Mouse (Mus musculus): ENCODE data around the gene Hist1h4h.
"Not testable (repeated sequence)": the region's sequence is repeated elsewhere in the genome, so short reads cannot be mapped to it uniquely, and the experiment has no call there.

Gene Hist1h4h

DNA sequence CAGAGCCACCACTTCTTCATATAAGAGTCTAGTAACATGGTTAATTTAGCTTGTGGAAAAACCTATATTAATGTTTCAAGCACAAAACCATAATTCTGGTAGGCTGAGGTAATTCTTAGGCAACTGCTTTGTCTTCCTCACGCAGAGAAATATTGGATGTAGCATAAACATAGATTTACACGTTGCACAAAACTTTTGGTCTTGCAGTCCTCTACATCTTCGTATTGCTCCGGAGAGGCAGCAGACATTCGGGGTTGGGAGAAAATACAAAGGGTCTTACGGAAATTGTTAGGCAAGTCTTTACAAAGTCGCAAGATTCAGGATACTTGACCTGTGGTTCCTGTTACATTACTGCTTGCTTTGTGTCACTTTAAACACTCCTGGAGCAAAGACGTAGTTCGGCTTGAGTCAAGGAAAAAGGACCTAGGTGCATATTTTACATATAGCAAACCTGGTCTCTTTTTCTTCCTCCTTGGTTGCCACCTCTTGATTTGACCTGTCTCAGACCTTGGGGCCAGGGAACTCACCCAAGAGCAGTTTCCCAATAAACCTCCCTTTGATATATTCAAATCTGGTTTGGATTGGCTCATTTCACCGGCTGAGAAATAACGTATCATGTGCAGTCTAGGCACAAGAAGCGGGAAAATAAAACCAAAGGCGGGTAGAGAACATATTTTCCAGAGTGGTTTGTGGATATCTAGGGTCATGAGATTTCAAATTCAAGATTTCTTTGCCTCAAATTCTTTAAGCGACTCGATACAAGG is 3.7 kb downstream of the Hist1h4h start:
- no peak for DNase-seq (ENCODE audit: low read depth, low spot score)

GRCm38 (mm10) chr13:23535137-23536075 is 4.6 kb downstream of the Hist1h4h start, which contains the start of gene Hist1h3g:
Gene Hist1h3g, plus strand, starts transcription at chr13:23535422.
- peak; percentile 92 for DNase-seq (ENCODE audit: low read depth, low spot score)

GRCm38 (mm10) chr13:23536076-23536822 is 5.4 kb downstream of the Hist1h4h start:
- no peak for DNase-seq (ENCODE audit: low read depth, low spot score)

DNA sequence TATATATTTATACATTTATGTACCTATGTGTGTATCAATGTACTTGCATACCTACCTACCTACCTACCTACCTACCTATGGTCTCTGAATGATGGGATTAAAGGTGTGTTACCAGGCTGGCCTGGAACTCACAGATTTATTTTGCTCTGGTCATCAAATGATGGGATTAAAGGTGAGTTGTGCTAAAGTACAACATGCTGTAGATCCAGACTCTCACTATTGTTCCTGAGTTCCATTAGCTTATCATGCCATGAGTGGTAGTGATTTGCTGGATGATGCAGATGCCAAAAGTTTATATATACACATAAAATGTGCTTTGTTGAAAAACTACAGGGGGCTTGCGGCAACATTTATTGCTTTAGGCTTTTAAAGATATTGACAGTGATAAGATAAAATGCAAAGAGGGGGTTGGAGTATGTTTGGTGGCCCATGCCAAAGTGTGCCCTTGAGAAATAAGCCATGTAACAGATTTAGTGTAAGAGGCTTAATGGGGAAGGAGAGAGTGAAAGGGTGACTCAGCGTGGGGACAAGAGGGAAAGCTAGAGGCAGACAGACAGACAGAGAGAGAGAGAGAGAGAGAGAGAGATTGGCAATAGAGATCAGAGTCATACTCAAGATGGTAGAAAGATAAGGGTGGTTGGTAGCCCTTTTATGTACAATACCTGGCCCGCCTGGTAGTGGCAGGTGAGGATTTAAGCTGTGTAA is 6.3 kb downstream of the Hist1h4h start:
- DNase-seq (ENCODE audit: low read depth, low spot score), result no peak

GRCm38 (mm10) chr13:23538249-23538648 is 7.4 kb downstream of the Hist1h4h start:
- DNase-seq (ENCODE audit: low read depth, low spot score), result no peak

- DNase-seq (ENCODE audit: low read depth, low spot score), result not testable (repeated sequence)
Measured at GRCm38 (mm10) chr13:23539821-23540220, 9.0 kb downstream of the Hist1h4h start.

- no peak for DNase-seq (ENCODE audit: low read depth, low spot score)
Measured at GRCm38 (mm10) chr13:23541497-23541896, 10.6 kb downstream of the Hist1h4h start.

GRCm38 (mm10) chr13:23542225-23542980 is 11.6 kb downstream of the Hist1h4h start:
- not testable (repeated sequence) for DNase-seq (ENCODE audit: low read depth, low spot score)

GRCm38 (mm10) chr13:23542999-23543607 is 12.3 kb downstream of the Hist1h4h start, which contains the start of gene Hist1h2bh:
Gene Hist1h2bh, minus strand, starts transcription at chr13:23543392.
- peak; percentile 93 for DNase-seq (ENCODE audit: low read depth, low spot score)

DNA sequence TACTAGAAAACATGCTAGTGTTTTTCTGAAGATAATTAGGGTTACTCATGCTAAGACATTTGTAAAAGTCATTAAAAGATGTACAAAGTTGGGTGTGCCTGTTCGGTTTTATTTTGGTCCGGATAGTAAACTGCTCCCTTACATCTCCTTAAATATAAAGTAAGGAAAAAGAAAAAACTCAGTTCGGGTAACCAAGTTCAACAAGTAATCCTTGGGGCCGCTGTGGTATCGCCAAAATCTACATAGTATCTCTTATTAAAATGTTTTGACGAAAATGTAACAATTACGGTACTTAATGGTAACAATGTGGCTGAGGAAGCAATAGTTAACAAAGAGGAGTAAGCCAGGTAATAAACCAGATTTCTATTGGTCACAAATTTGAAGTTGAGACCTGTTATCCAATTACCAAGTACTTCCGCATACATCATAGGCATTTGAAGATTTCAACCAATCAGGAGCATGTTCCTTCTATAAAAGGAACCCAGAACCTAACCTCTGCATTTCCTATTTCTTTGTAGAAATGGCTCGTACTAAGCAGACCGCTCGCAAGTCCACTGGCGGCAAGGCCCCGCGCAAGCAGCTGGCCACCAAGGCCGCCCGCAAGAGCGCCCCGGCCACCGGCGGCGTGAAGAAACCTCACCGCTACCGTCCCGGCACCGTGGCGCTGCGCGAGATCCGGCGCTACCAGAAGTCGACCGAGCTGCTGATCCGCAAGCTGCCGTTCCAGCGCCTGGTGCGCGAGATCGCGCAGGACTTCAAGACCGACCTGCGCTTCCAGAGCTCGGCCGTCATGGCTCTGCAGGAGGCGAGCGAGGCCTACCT is 13.3 kb downstream of the Hist1h4h start, which contains the start of gene Hist1h3f:
Hist1h3f (plus strand) TSS at position 88 of the 822 bp plus-strand sequence.
- DNase-seq (ENCODE audit: low read depth, low spot score), result peak; percentile 91

DNA sequence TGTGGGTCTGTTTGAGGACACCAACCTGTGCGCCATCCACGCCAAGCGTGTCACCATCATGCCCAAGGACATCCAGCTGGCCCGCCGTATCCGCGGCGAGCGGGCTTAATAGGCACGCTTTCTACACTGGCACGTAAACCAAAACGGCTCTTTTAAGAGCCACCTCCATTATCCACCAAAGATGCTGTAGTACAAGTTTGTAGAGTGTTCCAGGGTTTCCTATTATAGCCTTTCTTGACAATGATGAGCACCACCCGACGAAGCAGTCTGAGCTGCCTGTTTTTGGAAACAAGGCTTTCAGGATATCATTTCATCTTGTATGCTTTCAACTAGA is 13.9 kb downstream of the Hist1h4h start:
- peak; percentile 41 for DNase-seq (ENCODE audit: low read depth, low spot score)

DNA sequence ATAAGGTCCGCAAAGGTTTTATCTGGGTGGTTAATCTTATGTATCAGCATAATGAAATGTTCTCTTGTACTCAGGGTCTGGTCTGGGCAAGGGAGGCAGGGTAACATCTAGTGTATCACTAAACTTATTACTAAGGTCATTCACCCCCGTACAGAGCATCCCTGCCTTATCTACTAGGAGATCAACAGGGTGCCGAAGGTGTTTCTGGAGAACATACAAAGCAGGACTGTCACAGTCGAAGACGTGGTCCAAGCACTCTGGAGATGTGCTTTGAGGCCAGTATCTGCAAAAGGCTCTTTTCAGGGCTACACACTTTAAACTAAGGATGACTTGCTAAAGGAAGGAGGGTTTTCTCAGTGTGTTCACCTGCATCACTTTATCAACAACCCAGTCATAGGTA is 15.8 kb downstream of the Hist1h4h start:
- DNase-seq (ENCODE audit: low read depth, low spot score), result no peak

- peak; percentile 11 for DNase-seq (ENCODE audit: low read depth, low spot score)
Measured at GRCm38 (mm10) chr13:23550761-23551145, 19.9 kb downstream of the Hist1h4h start.

- peak; percentile 87 for DNase-seq (ENCODE audit: low read depth, low spot score)
Measured at GRCm38 (mm10) chr13:23551146-23551834, 20.4 kb downstream of the Hist1h4h start, which contains the start of gene Hist1h4f. Gene Hist1h4f, minus strand, starts transcription at chr13:23551648.

- no peak for DNase-seq (ENCODE audit: low read depth, low spot score)
Measured at GRCm38 (mm10) chr13:23551931-23552914, 21.4 kb downstream of the Hist1h4h start.

DNA sequence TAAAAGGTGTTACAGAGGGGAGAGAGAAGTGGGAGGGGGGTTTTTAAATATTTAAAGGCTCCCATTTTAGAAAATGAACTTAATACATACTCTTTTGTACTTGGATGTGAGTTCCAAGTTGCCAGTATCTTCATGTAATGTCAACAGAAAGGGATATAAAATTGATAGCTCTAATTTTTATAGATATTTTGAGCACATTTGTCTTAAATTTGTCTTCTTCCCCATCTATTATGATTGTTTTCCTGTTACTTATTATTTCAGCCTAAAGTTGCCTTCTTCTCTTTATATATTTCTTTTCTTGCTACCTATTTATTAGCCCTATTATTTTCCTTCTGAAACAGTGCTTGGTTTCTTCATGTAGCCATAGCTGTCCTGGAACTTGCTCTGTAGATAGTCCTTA is 22.1 kb downstream of the Hist1h4h start, which contains the start of gene Hist1h1d:
Hist1h1d (plus strand) TSS at position 301 of the 400 bp plus-strand sequence.
- DNase-seq (ENCODE audit: low read depth, low spot score), result no peak

DNA sequence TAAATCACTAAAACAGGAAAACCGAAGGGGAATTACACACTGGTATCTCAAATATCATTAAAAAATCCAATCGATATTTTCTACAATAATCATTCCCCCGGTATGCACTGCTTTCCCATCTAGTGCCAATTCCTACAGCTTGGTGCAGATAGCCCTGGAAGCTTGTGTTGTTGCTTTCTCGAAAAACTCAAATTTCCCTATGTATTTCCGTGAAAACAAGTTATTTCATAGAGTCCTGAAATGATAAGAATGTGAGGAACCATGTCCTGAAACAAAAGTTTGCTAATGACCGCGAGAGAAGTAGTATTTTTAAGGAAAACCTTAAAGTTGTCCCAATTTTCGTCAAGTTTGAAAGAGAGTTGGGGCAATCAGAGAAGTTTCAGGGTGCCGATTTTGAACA is 23.5 kb downstream of the Hist1h4h start:
- no peak for DNase-seq (ENCODE audit: low read depth, low spot score)
